Comparison of ENCODE assay signal across 12 mouse cellular contexts in the genomic region with DNA sequence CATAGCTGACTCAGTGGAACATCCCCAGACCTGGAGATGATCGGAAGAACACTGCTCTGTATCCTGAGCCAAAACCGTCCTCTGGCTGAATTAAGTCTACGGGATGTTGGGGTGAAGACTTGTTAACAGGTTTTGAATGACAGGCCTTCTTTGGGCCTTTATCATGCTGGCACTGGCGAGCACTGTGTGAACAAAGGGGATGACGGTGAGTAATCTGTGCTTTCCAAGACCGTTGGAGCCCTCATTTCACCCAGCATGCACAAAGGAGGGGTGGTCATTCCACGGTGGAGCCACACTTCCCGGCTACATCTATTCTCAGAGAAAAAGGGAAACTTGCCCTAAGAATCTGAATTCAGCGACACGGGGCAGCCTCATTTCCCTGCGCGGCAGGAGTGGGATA. TPM values are rescaled to one million over a fixed set of nuclear protein-coding genes. Genes with fewer than 3 reads are reported as not detected.
A peak's percentile ranks its signal among the peaks of the same experiment; 100 is the strongest.
DNase-seq lines count a peak whose midpoint lies in the region; ATAC-seq lines count a peak whose summit lies in the region.
"Had no signal": no experiment of that assay in that cellular context is flagged by ENCODE, and none has a peak within 500 bp of the region (broad histone marks: within the 10 kb centered on the region; RNA-seq: fewer than 3 reads in every experiment).

No protein-coding gene starts in this region.

- DNase-seq in heart, adult 11 months = peak; percentile 89
- no peak for DNase-seq in heart, adult 18-20 months
- DNase-seq in brain, adult 2 months (ENCODE audit: low read depth, low spot score) = peak; percentile 54
- no peak for DNase-seq in frontal cortex, postnatal 25 days (ENCODE audit: low spot score in 2 of 2)
- no peak for DNase-seq in thymus, postnatal 14 days
- DNase-seq in testis, postnatal 10 days (ENCODE audit: low spot score) = no peak
- DNase-seq: adrenal gland, postnatal 14 days; cerebellum, adult 9-10 months; kidney, postnatal 10 days; liver, embryonic 13.5 days had no signal

- peak overlapping the region; percentile 43 for H3K27ac ChIP-seq in forebrain, embryonic 16.5 days (ENCODE audit: low read length)
- H3K27ac ChIP-seq in midbrain, embryonic 12.5 days (replicated peaks) = peak overlapping the region; percentile 22
- H3K27ac ChIP-seq: liver, embryonic 13.5 days had no signal

- peaks cover 25% of the 10 kb centered on the region for H3K4me1 ChIP-seq in forebrain, embryonic 16.5 days (replicated peaks; ENCODE audit: control insufficient read depth, insufficient read depth, low read length)
- H3K4me1 ChIP-seq in midbrain, embryonic 12.5 days = peaks cover 44% of the 10 kb centered on the region

- peak overlapping the region; percentile 99; the same call in 1 of the 2 replicates for H3K4me2 ChIP-seq in forebrain, embryonic 16.5 days (ENCODE audit: low read length)
- H3K4me2 ChIP-seq in midbrain, embryonic 12.5 days (replicated peaks) = peak overlapping the region; percentile 93; the same call in 1 of the 2 replicates
- H3K4me2 ChIP-seq: liver, embryonic 13.5 days had no signal

- H3K9me3 ChIP-seq in forebrain, embryonic 16.5 days (ENCODE audit: control insufficient read depth, low read length) = no peaks in the 10 kb centered on the region
- H3K9me3 ChIP-seq in midbrain, embryonic 12.5 days = no peaks in the 10 kb centered on the region
- H3K9me3 ChIP-seq: liver, embryonic 13.5 days had no signal

- no peak overlapping the region for H3K4me3 ChIP-seq in forebrain, embryonic 16.5 days (replicated peaks; ENCODE audit: low read length)
- no peak overlapping the region for H3K4me3 ChIP-seq in midbrain, embryonic 12.5 days
- H3K4me3 ChIP-seq: liver, embryonic 13.5 days had no signal

- no peak for ATAC-seq in forebrain, embryonic 16.5 days
- no peak for ATAC-seq in midbrain, embryonic 12.5 days (ENCODE audit: low FRiP score, low read depth)

- no peak overlapping the region for H3K9ac ChIP-seq in forebrain, embryonic 16.5 days (replicated peaks; ENCODE audit: low read depth, low read length)
- no peak overlapping the region for H3K9ac ChIP-seq in midbrain, embryonic 12.5 days (replicated peaks)
- H3K9ac ChIP-seq: liver, embryonic 13.5 days had no signal

- no peaks in the 10 kb centered on the region for H3K36me3 ChIP-seq in forebrain, embryonic 16.5 days (ENCODE audit: control insufficient read depth, insufficient read depth)
- H3K36me3 ChIP-seq in midbrain, embryonic 12.5 days = no peaks in the 10 kb centered on the region
- H3K36me3 ChIP-seq: liver, embryonic 13.5 days had no signal

- no peaks in the 10 kb centered on the region for H3K27me3 ChIP-seq in forebrain, embryonic 16.5 days (replicated peaks; ENCODE audit: control insufficient read depth, insufficient read depth, low read length)
- peaks cover 33% of the 10 kb centered on the region for H3K27me3 ChIP-seq in midbrain, embryonic 12.5 days

- 14% methylated on average over 12 of the region's 12 CpGs for WGBS in forebrain, embryonic 16.5 days
- 29% methylated on average over 12 of the region's 12 CpGs for WGBS in midbrain, embryonic 12.5 days

RNA-seq across cellular contexts. Expression of gene Zcchc24, which starts 3.7 kb away (rescaled TPM):
- total RNA-seq in heart, adult 18-20 months (2021) = 10 to 100 TPM; 33.9 to 34.9 TPM
- polyA plus RNA-seq in forebrain, embryonic 16.5 days (2015; fragmentation: Nextera tagmentation; extraction: Ambion mirVana) = 10.4 and 13.7 TPM in 2 replicates
- 17.7 and 20.7 TPM in 2 replicates for polyA plus RNA-seq in midbrain, embryonic 12.5 days (2016; fragmentation: Nextera tagmentation; extraction: Ambion mirVana)

Comparison
In these comparisons a context has a peak if more than half of its experiments do, and no peak if none do; other contexts are left out.
1. DNase-seq: peak in heart, adult 11 months (single experiment) and brain, adult 2 months (single experiment); none in heart, adult 18-20 months (0 of 2), frontal cortex, postnatal 25 days (0 of 2), thymus, postnatal 14 days (single experiment) and testis, postnatal 10 days (single experiment).